Mouse (Mus musculus) heart, adult 18-20 months (tissue): ENCODE data around the gene Cenpf. TPM values are rescaled to one million over a fixed set of nuclear protein-coding genes. Genes with fewer than 3 reads are reported as not detected.

ENCODE experiments used
- DNase-seq, 2 experiments: peaks; one replicate each; pipeline ENCODE4 v3.0.0; 2021 to 2022; ENCODE audit warnings: mixed read lengths in 1 of 2
- total RNA-seq, 2 experiments: library from RNA; stranded (reverse); gene quantifications; 2 replicates each; pipeline ENCODE4 v1.2.3; 2021

Gene Cenpf
- total RNA-seq, 2 experiments from 2014 or later: 5.5 to 5.9 TPM

DNA sequence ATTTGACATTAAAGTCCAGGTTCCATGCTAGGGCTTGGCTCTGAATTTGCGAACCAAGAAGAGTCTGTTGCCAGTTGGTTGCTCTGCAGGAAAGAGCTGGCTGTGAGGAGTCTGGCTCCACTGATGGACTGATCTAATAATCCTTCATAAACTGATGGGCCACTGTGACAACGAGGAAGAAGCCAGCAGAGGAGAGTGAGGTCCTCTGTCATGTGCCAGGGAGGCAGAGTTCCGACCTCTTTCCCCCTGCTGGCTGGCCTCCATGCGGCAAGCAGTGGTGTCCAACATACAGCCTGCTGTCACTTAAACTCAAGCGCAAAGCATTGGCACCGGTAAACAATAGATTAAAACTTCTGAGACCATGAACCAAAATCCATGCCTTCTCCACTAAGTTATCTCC lies 57.9 kb downstream of the Cenpf start:
- DNase-seq: no peak

DNA sequence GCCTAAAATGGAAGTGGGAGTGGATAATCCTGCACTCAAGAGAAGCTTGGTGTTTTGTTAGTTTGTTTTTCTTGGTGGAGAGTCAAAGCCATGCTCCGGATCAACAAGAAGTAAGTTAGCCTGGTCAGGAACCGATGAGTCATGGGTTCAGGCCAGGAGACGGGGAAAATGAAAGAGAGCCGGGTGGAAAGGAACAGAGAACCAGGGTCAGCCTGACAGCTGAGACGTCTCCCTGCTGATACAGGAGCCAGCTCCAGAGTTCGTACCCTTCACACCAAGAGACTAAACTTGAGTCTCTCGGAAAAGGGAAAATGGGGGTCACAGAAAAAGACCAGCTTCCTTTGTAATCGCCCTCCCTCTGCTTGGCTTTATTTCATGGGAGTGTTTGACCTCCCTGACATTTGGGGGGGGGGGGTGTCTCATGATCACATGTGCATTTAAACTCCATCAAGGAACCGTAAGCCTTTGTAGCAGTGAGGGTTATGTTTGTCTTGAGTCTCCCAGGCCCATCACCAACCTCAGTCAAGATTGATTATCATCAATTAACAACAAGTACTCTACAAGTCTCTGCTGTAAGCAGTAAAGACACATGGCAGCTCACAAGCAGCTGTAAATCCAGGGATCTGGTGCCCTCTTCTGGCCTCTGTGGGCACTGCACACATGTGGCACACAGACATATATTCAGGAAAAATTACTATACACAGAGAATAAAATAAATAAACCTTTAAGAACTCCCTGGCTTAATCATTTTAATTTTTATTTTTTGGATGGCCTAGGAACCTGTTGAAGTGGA lies 59.7 kb downstream of the Cenpf start:
- DNase-seq: peak; percentile 60 to 75

DNA sequence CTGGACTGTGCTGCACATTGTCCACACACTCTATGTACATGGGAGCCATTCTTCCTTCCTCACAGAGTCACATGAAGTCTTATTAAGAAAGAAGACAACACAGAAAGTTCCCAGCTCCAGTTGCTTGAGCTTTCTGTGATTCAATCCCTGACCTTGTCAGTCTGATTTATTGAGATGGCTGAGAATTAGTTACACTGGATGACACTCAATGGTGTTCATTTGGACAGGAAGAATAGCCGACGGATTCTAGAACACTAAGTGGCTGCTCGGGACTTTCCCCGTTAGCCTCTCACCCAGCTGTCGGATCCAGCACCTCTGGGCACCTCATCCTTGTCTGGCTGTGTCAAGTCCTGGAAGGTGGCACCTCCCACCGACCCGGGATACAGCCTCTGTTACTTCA lies 63.1 kb downstream of the Cenpf start:
- no peak for DNase-seq

DNA sequence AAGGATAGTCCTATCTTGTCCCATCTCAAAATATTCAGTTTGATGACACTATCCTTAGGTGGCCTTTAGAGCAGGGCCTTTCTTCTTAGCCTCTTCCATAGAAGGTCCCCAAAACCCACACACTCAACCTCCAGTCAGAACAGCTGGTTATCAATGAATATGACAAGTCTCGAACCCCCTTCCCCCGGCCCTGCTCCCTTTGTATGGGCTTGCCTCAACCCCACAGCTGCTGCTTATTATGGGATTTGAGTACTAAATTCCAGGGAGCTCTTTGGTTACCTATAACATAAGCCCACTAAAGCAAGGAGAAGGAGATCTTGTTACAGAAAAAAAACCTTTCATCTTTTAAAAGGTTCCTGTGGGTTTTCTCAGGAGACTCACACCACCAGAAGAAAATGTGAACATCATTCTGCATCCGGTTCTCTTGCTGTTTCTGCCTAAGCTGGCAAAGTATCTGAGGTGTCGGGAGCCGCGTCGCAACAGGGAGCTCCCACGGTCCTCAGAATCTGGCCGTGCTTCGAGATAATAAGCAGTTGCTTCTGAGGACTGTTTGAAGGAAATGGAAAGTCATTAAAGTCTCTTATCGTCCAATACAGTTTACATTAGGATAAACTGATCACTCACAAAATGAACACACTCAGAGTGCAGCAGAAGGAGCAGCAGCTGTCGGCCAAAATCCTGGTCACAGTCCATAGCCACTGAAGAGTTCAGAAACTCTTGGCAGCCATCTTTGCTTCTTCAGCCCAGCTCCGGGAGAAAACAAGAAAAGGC lies 68.7 kb downstream of the Cenpf start:
- DNase-seq: peak in 1 of 2 experiments; percentile 29

DNA sequence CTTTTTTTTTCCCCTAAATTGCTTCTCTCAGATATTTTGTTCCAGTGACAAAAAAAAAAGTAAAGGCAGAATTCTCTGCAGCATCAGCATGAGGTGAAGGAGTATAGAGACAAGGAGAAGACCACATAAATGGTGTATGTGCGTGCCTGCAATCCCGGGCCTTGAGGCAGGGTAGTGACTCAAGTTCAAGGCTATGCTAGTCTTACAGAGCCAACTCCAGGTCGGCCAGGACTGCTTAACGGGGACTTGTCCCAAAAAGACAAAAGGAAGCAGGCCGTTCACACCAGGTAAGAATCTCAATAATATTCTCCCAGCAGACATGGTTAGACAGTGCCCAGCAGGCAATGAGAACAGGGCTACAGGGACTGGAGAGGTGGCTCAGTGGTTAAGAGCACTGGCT lies 70.5 kb downstream of the Cenpf start:
- no peak for DNase-seq

DNA sequence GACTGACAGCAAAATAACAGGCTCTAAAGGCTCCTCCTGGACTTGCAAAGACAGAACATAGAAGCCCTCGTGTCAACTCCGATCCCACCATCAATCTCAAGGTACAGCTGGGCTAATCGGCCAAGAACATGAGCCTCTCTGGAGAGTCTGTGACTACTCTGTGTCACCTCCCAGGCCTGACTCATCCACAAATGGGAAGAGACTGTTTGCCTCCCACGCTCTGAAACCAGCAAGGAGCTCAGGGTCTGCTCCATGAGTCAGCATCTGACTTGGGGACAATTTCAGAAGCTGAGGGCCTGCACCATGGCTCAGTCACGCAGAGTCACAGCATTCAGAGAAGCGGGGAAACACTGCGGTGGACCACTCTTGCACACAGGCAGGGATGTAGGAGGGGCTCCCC lies 72.6 kb downstream of the Cenpf start:
- DNase-seq: peak in 1 of 2 experiments; percentile 34

DNA sequence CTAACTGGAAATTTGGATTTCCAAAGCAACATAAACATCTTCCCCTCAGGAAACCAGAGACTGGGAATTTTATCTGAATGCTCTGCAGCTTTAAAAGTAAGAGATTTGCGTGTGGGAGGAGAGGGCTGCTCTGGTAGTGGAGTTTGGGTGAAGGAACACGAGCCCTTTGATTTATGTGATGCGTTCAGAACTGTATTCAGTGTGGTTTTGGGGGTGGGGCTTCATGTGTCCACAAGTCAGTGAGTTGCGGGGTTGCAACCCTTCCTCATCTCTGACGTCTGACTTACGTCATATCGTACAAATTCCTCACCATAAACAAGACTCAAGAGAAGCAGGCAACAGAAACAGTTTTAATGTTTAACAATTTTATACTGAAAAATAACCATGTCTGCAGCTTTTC lies 74.8 kb downstream of the Cenpf start:
- no peak for DNase-seq

DNA sequence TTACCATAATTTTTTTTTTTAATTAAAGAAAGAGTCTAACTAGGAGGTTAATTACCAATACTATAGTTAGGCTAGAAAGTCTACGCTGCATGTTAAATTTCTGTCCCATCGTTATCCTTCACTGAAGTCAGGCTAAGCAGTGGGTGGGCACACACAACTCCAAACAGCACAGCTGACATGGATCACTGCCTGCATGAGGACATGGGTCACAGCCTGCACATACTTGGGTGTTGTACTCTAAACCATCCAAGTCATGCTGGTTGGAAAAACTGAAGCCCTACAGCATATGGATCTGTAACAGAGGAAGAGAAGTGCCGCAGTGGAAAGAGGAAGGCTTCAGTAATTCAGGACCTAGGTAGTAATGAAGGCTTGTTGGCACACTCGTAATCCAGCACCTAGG lies 76.1 kb downstream of the Cenpf start:
- DNase-seq: no peak

DNA sequence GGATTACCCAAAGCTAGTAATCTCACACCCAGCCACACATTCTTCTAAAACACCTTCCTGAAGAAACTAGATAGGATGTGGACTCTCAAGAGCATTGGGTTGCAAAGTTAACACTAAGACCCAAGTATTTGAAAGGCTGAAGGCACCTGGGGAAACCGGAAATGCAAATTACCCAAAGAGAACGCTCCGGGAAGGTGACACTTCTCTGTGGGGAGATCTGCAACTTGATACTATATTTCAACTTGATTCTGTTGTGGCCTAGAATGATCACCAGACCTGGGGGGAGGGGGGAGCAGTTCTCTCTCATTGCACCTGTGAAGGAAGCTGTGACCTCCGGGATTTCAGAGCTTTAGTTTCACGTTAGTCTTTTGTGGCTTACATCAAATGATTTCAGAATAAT lies 79.2 kb downstream of the Cenpf start:
- no peak for DNase-seq

DNA sequence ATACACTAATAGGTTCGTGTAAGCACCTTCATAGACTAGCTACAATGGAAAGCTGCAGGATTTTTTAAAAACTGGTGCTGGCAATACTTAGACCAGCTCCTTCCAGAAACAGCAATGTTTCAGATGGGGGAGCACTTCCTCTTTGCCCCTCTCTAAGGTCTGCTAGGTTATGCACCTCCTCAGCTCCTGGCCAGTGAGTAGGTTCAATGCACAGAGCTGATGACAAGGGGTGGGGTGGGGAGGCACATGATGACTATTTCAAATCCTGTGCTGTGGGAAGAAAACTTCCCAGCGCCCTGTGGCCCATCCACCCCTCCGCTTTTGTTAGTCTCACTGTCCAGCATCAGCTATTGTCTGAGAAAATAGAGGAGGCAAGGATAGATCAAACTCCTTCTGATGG lies 79.8 kb downstream of the Cenpf start:
- DNase-seq: no peak

DNA sequence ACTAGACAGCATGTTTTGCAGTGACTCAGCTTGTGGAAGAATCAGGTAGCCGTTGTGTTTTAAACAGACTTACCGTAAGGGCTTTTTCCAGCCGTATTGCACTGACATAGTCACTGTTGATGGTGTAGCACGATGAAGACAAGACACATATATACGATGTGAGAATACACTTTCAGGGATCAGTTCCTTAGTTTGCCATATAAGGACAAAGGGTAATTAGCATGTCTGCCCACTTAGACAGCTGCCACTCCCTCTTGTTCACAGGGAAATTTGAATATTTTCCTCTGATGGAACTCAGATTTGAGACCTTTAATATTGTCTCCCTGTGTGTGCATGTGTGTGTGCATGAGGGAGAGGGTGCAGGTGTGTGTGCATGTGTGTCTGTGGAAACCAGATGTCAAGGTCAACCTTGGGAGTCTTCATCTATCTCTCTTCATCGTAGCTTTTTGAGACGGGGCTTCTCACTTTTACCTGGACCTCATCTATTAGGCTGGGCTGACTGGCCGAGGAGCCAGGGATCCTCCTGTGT lies 82.2 kb downstream of the Cenpf start:
- DNase-seq: no peak

DNA sequence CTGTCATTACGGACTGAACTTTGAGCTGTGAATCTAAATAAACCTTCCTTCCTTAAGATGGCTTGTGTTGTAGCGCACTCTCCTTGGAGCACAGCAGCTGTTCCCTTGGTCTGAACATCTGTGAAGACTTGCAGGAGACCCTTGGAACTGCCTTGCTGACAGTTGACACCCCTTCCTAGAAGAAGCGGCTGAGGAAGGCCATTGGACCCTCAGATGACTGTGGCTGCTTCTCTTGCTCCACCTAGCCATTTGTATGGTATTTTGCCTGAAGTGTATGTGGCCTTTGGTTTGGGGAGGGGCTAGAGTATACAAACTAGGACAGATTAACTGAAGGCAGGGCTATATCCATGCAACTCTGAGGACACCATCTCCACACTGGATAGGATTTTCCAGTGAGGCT lies 90.8 kb downstream of the Cenpf start:
- DNase-seq: no peak

Other genes starting within 250 kb of the Cenpf start
- 10 to 100 TPM; 29.3 to 33.7 TPM for gene Ptpn14, start 40.2 kb upstream of the Cenpf start, total RNA-seq
- gene Smyd2, start 234.3 kb upstream of the Cenpf start, total RNA-seq: 100 to 1,000 TPM in 1 of 2 experiments, 10 to 100 TPM in 1; 92.9 to 112 TPM